Mouse (Mus musculus): ENCODE results near the gene Dnmbp.

The Dnmbp gene

GRCm38 (mm10) chr19:43803866-43804265, 136.1 kb downstream of the Dnmbp start:
- in situ Hi-C loops (cut with MboI, MseI): no loop called here

- in situ Hi-C loops (cut with MboI, MseI): no loop called here
These were observed 138.5 kb downstream of the Dnmbp start for GRCm38 (mm10) chr19:43801427-43802051.

- in situ Hi-C loops (cut with MboI, MseI): no loop called here
These were observed 142.8 kb downstream of the Dnmbp start for GRCm38 (mm10) chr19:43797216-43797615.

Data from regulatory T cell (primary cell).